Mouse (Mus musculus) neural tube, embryonic 12.5 days (tissue): Measurements from ENCODE around the gene Senp1. TPM values are rescaled to one million over a fixed set of nuclear protein-coding genes. Genes with fewer than 3 reads are reported as not detected.

Experiments used
- ATAC-seq: fragments of 200-750 bp; cut with Nextera tagmentation; 2 replicates; pipeline ENCODE4 v1.8.0; 2017; ENCODE audit warnings: low read depth, mild to moderate bottlenecking, moderate TSS enrichment, moderate library complexity; ENCODE audit not compliant: low FRiP score
- H3K27ac ChIP-seq: fragments of 300-500 bp; sonication (generic); 2 replicates; pipeline ENCODE4 v1.5.1; 2016
- H3K27me3 ChIP-seq: fragments of 300-500 bp; sonication (generic); replicated peaks from 2 replicates; pipeline ENCODE4 v1.6.1; 2016; ENCODE audit warnings: mild to moderate bottlenecking
- H3K36me3 ChIP-seq: fragments of 300-500 bp; sonication (generic); 2 replicates; pipeline ENCODE4 v1.6.1; 2016; ENCODE audit warnings: mild to moderate bottlenecking
- H3K4me1 ChIP-seq: fragments of 300-500 bp; sonication (generic); 2 replicates; pipeline ENCODE4 v1.6.1; 2016
- H3K4me2 ChIP-seq: fragments of 300-500 bp; sonication (generic); replicated peaks from 2 replicates; pipeline ENCODE4 v1.6.1; 2016; ENCODE audit warnings: mild to moderate bottlenecking
- H3K4me3 ChIP-seq: fragments of 300-500 bp; sonication (generic); 2 replicates; pipeline ENCODE4 v1.5.1; 2016
- H3K9ac ChIP-seq: fragments of 300-500 bp; sonication (generic); 2 replicates; pipeline ENCODE4 v1.6.1; 2016; ENCODE audit warnings: mild to moderate bottlenecking
- H3K9me3 ChIP-seq: fragments of 300-500 bp; sonication (generic); 2 replicates; pipeline ENCODE4 v1.6.1; 2016; ENCODE audit warnings: mild to moderate bottlenecking
- WGBS: fragments of 180-500 bp; shearing (Covaris S2); methylation state at CpG from one replicate; pipeline ENCODE4 v1.1.7; 2016; 5-methylcytosine and 5-hydroxymethylcytosine counted together
- polyA plus RNA-seq: library from polyadenylated mRNA; unstranded; fragments of >200 nt; fragmentation: Nextera tagmentation; extraction: Ambion mirVana; gene quantifications from 2 replicates; pipeline ENCODE4 v1.2.1, GENCODE M21; 2016

Senp1 gene
- polyA plus RNA-seq, 1 experiment from 2014 or later = 33.1 TPM

DNA sequence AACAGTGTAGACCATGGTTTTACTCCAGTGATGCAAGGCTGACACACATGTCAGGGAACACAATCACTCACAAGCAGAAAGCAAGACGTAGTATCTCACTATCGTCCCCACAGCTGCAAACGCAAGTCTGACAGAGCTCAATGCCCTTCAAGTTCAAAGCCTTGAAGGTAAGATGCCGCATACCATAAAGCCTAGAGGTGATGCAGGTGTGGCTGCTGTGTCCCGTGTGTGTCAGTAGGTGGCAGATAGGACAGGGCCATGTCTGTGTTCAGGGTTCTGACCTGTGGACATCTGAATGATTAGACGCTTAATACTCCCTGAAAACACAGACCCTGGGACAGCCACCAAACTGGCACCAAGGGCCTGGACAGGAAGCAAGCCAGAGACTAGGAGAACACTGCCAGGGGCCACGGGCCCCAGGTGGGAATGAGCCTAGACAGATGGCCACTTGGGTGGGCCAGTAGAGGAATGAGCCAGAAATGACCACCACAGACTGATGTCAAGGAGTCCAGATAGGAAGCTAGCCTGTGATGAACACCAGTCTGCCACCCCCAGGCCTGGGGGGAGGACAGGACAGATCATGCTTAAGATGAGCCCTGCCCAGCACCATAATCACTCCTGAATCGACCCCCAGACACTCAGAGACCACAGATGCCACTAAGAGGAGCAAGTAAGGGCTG lies 23.8 kb downstream of the Senp1 start:
- Histone ChIP-seq H3K4me3 (no peak overlapping the region), H3K9me3 (no peaks in the 10 kb centered on the region), H3K27ac (no peak overlapping the region), H3K9ac (no peak overlapping the region), H3K4me1 (no peaks in the 10 kb centered on the region), H3K4me2 (no peak overlapping the region), H3K27me3 (no peaks in the 10 kb centered on the region), H3K36me3 (peaks cover 51% of the 10 kb centered on the region)
- WGBS = 91% methylated on average over 8 of the region's 8 CpGs
- no peak for ATAC-seq

DNA sequence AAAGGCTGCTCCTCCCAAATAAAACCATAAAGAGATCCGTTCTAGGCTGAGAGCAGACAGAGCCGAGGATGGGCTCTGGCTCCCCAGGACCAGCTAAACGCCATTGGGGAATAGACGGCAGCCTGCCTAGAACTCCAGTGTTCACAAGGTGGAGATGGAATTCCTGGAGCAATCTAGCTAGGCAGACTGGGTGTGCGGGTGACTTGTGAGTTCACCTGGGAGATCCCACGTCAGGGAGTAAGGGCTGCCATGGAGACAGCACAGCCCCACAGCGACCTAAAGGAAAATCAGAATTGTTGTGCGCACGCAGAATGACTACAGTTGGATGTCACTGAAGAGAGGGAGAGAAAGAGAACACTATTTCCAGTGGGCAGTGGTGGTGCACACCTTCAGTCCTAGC lies 25.0 kb downstream of the Senp1 start:
- H3K36me3 ChIP-seq = peaks cover 58% of the 10 kb centered on the region
- 89% methylated on average over 9 of the region's 9 CpGs for WGBS
- H3K9me3 ChIP-seq = no peaks in the 10 kb centered on the region
- no peaks in the 10 kb centered on the region for H3K4me1 ChIP-seq
- no peak overlapping the region for H3K9ac ChIP-seq
- no peaks in the 10 kb centered on the region for H3K27me3 ChIP-seq
- H3K4me2 ChIP-seq = no peak overlapping the region
- H3K27ac ChIP-seq = no peak overlapping the region
- H3K4me3 ChIP-seq = no peak overlapping the region
- no peak for ATAC-seq

DNA sequence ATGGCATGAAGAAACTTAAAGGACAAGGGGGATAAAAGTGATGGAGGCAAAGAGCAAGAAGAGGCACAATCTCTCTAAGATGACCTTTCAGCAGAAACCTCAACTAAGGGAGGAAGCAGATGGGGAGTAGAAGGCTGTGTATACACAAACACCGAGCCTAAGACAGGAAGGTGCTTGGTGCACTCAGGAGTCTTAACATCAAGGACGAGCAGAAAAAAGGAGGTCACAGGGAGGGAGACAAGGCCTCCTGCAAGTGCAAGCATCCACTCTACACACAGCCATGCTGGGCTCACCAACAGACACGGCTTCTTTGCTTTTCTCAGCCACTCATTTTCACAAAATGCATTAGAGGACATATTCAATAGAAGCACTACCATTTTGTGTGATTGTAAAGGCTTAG lies 26.1 kb downstream of the Senp1 start:
- WGBS = 79% methylated on average over 3 of the region's 3 CpGs
- Histone ChIP-seq H3K9me3 (no peaks in the 10 kb centered on the region), H3K27me3 (no peaks in the 10 kb centered on the region), H3K4me2 (no peak overlapping the region), H3K9ac (no peak overlapping the region), H3K4me3 (no peak overlapping the region), H3K4me1 (no peaks in the 10 kb centered on the region), H3K36me3 (peaks cover 67% of the 10 kb centered on the region), H3K27ac (no peak overlapping the region)
- ATAC-seq = no peak

DNA sequence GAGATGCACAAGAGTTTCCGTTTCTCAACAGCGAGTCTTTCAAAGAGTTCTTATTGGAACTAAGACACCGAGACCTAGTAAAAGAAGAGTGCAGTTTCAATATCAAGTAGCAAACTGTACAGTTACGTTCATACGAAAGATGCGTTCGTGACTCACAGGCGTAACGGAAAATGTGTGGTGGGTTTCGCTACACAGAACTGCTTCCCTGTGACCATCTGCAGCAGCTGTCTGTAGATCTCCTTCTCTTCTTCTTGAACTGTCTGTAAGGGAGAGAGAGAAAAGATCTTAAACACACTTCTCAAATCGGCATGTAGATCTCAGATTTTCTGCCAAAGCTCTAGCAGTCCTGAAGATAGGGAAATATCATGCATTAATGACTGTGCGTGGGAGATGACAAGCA lies 26.9 kb downstream of the Senp1 start:
- 97% methylated on average over 12 of the region's 12 CpGs for WGBS
- H3K27me3 ChIP-seq = no peaks in the 10 kb centered on the region
- H3K4me3 ChIP-seq = no peak overlapping the region
- no peak overlapping the region for H3K9ac ChIP-seq
- no peak for ATAC-seq
- no peaks in the 10 kb centered on the region for H3K4me1 ChIP-seq
- H3K27ac ChIP-seq = no peak overlapping the region
- peaks cover 62% of the 10 kb centered on the region for H3K36me3 ChIP-seq
- no peak overlapping the region for H3K4me2 ChIP-seq
- H3K9me3 ChIP-seq = no peaks in the 10 kb centered on the region

DNA sequence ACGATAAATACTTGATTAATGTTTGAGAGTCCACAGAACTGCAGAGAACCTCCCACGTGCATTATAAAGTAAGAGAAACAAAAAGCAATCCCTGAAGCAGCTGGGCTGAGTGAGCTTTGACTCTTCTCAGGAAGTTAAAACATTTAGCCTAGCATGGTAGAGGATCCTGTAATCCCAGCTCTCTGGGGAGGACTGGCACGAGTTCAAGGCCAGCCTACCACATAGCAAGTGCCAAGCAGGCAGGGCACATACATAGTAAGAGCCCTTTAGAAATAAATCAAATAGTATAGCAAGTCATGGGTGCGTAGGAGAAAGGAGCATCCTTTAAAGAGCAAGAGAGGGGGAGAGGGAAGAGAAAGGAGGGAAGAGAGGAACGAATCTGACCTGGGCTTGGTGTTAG lies 27.7 kb downstream of the Senp1 start:
- WGBS = 93% methylated on average over 5 of the region's 5 CpGs
- Histone ChIP-seq H3K9me3 (no peaks in the 10 kb centered on the region), H3K27me3 (no peaks in the 10 kb centered on the region), H3K4me2 (no peak overlapping the region), H3K27ac (no peak overlapping the region), H3K9ac (no peak overlapping the region), H3K36me3 (peaks cover 62% of the 10 kb centered on the region), H3K4me3 (no peak overlapping the region), H3K4me1 (no peaks in the 10 kb centered on the region)
- no peak for ATAC-seq

DNA sequence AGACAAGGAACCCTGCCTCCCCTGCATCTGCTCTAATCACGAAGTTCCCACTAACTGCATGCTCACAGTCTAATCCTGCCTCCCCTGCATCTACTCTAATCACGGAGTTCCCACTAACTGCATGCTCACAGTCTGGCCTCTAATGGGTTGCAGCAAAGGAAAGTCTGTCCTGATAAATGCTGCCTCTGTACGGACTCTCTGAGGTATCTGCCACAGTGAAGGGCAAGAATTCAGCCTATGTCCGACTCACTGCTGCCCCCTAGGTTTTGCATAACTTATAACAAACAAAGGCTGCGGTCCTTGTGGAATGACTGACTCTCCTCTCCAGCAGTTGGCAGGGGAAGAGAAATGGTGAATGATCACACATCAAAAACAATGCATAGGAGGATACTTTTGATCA lies 38.3 kb downstream of the Senp1 start:
- peaks cover 63% of the 10 kb centered on the region for H3K36me3 ChIP-seq
- no peaks in the 10 kb centered on the region for H3K27me3 ChIP-seq
- no peak for ATAC-seq
- H3K9me3 ChIP-seq = no peaks in the 10 kb centered on the region
- no peak overlapping the region for H3K9ac ChIP-seq
- WGBS = 36% methylated on average over 5 of the region's 5 CpGs
- H3K4me3 ChIP-seq = no peak overlapping the region
- no peaks in the 10 kb centered on the region for H3K4me1 ChIP-seq
- no peak overlapping the region for H3K4me2 ChIP-seq
- H3K27ac ChIP-seq = no peak overlapping the region

DNA sequence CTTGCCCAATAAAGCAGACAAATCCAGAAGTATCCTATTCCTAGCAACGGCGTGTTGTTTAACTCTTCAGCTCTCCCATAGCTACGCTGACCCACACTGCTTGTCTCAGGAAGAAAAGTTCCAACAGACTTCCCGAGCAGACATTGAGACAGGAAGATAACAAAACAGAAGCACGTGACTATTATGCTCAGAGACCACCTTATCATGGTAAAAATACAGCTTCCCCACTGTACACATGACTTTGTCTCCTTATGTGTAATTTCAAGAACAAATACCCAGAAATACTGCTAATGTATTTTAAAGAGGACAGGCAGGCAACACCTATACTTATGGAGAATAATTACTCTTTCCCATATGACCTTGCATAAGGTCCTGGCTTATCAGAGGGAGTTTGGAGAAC lies 41.9 kb downstream of the Senp1 start:
- H3K4me1 ChIP-seq = no peaks in the 10 kb centered on the region
- no peak overlapping the region for H3K27ac ChIP-seq
- H3K27me3 ChIP-seq = no peaks in the 10 kb centered on the region
- H3K4me2 ChIP-seq = no peak overlapping the region
- WGBS = 93% methylated on average over 5 of the region's 5 CpGs
- H3K9me3 ChIP-seq = no peaks in the 10 kb centered on the region
- H3K9ac ChIP-seq = no peak overlapping the region
- no peak overlapping the region for H3K4me3 ChIP-seq
- H3K36me3 ChIP-seq = peaks cover 64% of the 10 kb centered on the region
- ATAC-seq = no peak

DNA sequence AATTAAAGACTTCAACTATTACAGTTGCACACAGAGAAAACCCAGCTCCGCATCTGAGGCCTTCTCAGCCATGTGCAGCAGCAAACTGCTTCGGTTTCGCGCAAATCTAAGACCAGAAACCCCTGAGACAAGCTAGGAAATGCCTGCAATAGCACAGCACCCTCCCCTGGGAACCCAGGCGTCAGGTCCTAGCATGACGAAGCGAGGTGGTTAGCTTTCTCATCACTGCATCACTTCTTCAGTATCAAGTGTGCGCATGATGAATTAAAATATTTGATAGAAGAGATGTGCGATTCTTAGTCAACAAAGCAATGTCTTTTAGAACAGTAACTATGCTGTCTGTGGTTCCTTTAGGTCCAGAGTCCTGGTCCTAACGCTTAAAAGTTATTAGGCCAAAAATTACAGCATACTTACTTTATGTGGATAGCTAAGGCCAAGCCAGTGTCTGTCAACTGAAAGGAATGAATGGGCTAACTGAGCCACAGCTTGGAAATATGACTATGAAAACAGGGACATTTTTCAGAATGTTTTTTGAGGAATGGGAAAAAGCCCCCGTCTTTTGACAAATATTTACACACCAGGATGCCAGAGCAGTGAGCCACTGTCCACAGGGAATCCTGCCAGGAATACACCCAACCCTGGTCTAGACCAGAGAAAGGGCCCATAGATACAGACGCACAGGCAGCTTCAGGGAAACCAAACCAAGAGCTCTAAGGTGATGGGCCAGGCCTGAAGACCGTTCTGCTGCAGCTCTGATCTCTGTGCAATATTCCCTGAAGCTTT lies 44.4 kb downstream of the Senp1 start:
- no peak overlapping the region for H3K27ac ChIP-seq
- no peak for ATAC-seq
- H3K4me1 ChIP-seq = no peaks in the 10 kb centered on the region
- no peaks in the 10 kb centered on the region for H3K9me3 ChIP-seq
- peaks cover 76% of the 10 kb centered on the region for H3K36me3 ChIP-seq
- H3K4me2 ChIP-seq = no peak overlapping the region
- H3K4me3 ChIP-seq = no peak overlapping the region
- 93% methylated on average over 13 of the region's 13 CpGs for WGBS
- no peak overlapping the region for H3K9ac ChIP-seq
- no peaks in the 10 kb centered on the region for H3K27me3 ChIP-seq

DNA sequence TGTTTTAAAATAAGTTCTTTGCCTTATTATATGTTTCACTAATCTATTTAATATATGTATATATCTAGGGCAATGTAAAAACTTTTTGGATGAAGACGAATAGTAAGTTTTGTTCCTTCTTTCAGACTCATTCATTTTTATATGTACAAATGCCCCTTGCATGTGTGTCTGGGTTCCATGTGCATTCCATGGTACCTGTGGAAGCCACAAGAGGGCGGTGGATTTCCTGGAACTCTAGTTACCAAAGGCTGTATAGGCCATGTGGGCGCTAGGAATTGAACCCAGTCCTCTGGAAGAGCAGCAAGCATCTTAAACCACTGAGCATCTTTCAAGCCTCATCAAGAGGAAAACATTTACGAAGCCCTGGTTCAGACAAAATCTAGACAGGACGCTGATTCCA lies 49.2 kb downstream of the Senp1 start:
- Histone ChIP-seq H3K4me2 (no peak overlapping the region), H3K27ac (no peak overlapping the region), H3K9me3 (no peaks in the 10 kb centered on the region), H3K4me3 (no peak overlapping the region), H3K4me1 (no peaks in the 10 kb centered on the region), H3K27me3 (no peaks in the 10 kb centered on the region), H3K9ac (no peak overlapping the region), H3K36me3 (peaks cover 82% of the 10 kb centered on the region)
- 94% methylated on average over 5 of the region's 5 CpGs for WGBS
- no peak for ATAC-seq

DNA sequence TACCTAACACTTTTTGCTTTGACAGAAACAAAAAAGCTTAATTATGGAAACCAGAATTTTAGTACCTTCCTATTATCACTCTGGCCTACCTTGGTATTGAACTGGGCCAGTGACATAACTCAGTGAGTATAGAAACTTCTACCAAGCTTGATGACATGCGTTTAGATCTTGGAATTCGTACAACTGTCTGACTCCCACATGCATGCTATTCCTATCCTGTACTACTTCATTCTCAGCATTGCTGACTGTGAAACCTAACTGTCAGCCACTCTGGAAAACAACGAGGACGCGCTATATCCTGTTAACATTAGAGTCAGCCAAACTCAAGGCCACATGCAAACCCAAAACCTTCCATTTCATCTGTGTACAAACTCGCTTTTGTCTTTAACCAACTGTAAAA lies 49.6 kb downstream of the Senp1 start:
- Histone ChIP-seq H3K9me3 (no peaks in the 10 kb centered on the region), H3K4me1 (no peaks in the 10 kb centered on the region), H3K9ac (no peak overlapping the region), H3K27me3 (no peaks in the 10 kb centered on the region), H3K27ac (no peak overlapping the region), H3K4me2 (no peak overlapping the region), H3K36me3 (peaks cover 82% of the 10 kb centered on the region), H3K4me3 (no peak overlapping the region)
- WGBS = 96% methylated on average over 6 of the region's 6 CpGs
- ATAC-seq = no peak

DNA sequence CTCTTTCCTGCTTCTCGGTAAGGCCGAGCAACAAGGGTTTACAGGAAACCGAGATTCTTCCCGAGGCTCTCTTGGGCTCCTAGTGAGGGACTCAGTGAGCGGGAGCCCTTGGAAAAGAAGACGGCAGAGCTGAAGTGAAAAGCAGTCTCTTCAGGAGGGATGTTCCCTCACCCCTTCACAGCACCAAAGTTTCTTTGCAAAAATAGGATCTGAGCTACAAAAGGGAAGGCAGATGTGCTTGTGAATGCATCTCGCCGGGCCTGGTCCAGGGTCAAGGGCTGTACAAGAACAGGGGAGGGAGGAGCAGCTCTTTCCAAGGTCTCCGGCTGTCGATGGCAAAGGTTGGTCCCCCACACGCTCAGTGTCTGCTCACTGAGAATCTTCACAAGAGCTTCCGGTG lies 51.0 kb downstream of the Senp1 start:
- ATAC-seq = no peak
- Histone ChIP-seq H3K9me3 (no peaks in the 10 kb centered on the region), H3K27ac (no peak overlapping the region; the same call in 1 of the 2 replicates), H3K4me2 (no peak overlapping the region), H3K9ac (no peak overlapping the region), H3K27me3 (no peaks in the 10 kb centered on the region), H3K36me3 (peaks cover 81% of the 10 kb centered on the region), H3K4me1 (no peaks in the 10 kb centered on the region), H3K4me3 (no peak overlapping the region)
- WGBS = 88% methylated on average over 12 of the region's 12 CpGs

DNA sequence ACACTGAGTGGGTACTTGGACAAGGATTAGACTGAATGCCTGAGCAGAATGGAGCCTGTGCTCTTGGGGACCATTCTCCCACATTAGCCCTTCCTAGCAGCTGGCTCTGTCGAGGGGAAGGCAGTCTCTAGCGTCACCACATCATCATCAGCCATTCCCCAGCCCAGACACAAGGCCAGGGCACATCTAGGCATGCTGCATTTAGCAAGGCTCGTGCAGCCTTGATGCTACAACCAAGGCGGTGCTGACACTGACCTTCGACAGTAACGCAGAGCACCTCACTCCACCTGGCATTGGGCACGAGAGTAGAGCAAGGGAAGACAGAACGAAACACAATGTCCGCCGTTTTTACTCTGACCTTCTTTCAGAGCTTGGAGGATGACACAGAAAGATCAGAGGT lies 53.9 kb downstream of the Senp1 start:
- Histone ChIP-seq H3K9me3 (no peaks in the 10 kb centered on the region), H3K4me3 (no peak overlapping the region), H3K36me3 (peaks cover 69% of the 10 kb centered on the region), H3K27me3 (no peaks in the 10 kb centered on the region), H3K27ac (no peak overlapping the region), H3K4me2 (no peak overlapping the region), H3K4me1 (peaks cover 12% of the 10 kb centered on the region), H3K9ac (no peak overlapping the region)
- WGBS = 88% methylated on average over 10 of the region's 10 CpGs
- no peak for ATAC-seq

DNA sequence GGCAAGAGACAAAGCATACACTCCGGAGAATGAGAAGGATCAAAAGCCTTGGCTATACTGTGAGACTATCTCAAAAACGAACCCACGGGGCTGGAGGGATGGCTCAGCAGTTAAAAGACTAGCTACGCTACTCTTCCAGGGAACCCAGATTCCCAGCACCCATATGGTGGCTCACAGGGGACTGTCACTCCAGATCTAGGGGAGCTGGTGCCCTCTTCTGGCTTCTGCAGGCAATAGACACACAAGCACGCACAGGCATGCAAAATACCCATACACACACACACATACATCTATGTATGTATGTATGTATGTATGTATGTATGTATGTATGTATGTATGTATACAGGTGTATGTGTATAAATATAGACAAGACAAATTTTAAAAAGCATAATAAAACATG lies 57.0 kb downstream of the Senp1 start:
- Histone ChIP-seq H3K9ac (no peak overlapping the region), H3K9me3 (no peaks in the 10 kb centered on the region), H3K4me2 (no peak overlapping the region), H3K4me3 (no peak overlapping the region), H3K4me1 (peaks cover 13% of the 10 kb centered on the region), H3K36me3 (peaks cover 48% of the 10 kb centered on the region), H3K27ac (no peak overlapping the region), H3K27me3 (no peaks in the 10 kb centered on the region)
- WGBS = 92% methylated on average over 5 of the region's 5 CpGs
- no peak for ATAC-seq
